8 mouse cellular contexts compared by ENCODE assay signal in the genomic region with DNA sequence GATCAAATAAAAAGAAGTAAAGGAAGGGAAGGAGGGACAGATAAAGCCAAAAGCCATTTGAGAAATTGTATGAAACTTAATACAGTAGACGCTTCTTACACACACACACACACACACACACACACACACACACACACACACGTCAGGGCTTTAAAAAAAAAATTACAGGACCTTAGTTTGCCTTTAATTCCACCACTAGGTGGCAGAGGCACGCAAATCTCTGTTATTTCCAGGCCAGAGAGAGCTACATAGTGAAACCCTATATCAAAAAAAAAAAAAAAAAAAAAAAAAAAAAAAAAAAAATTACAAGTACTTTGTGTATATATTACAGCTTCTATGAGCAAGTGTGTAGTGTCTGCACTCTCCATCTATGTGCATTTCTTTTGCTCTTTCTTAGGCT.
A peak's percentile ranks its signal among the peaks of the same experiment; 100 is the strongest.
DNase-seq lines count a peak whose midpoint lies in the region; ATAC-seq and TF ChIP-seq lines count a peak whose summit lies in the region.

No protein-coding gene starts in this region.

- no peak overlapping the region for H3K9ac ChIP-seq in forebrain, embryonic 14.5 days (ENCODE audit: low read length)
- no peak overlapping the region for H3K9ac ChIP-seq in heart, adult 2 months (ENCODE audit: low read depth, low read length)

- no peaks in the 10 kb centered on the region for H3K27me3 ChIP-seq in forebrain, embryonic 14.5 days (replicated peaks; ENCODE audit: control insufficient read depth, insufficient read depth, low read length)
- H3K27me3 ChIP-seq in forebrain, embryonic 10.5 days (ENCODE audit: poor library complexity, severe bottlenecking) = no peaks in the 10 kb centered on the region
- H3K27me3 ChIP-seq in heart, adult 2 months (ENCODE audit: control insufficient read depth, insufficient read depth, low read length) = no peaks in the 10 kb centered on the region

- no peak for TF ChIP-seq POLR2A in heart, adult 2 months (IDR thresholded peaks at IDR 0.05; ENCODE audit: insufficient read depth, low read depth, low read length)

- H3K27ac ChIP-seq in forebrain, embryonic 14.5 days (ENCODE audit: low read depth, low read length) = no peak overlapping the region
- no peak overlapping the region for H3K27ac ChIP-seq in forebrain, embryonic 10.5 days
- H3K27ac ChIP-seq in heart, adult 2 months = no peak overlapping the region

- H3K4me1 ChIP-seq in forebrain, embryonic 14.5 days (ENCODE audit: control insufficient read depth, insufficient read depth, low read length) = no peaks in the 10 kb centered on the region
- H3K4me1 ChIP-seq in forebrain, embryonic 10.5 days = no peaks in the 10 kb centered on the region
- no peaks in the 10 kb centered on the region for H3K4me1 ChIP-seq in heart, adult 2 months (ENCODE audit: control insufficient read depth, insufficient read depth, low read length)

- 29% methylated on average over 3 of the region's 3 CpGs for WGBS in forebrain, embryonic 14.5 days
- WGBS in forebrain, embryonic 10.5 days = 36% methylated on average over 3 of the region's 3 CpGs
- 10% methylated on average over 3 of the region's 3 CpGs for WGBS in heart, adult 2 months

- peak; percentile 80 for DNase-seq in forebrain, embryonic 14.5 days (ENCODE audit: low spot score)
- no peak for DNase-seq in forebrain, embryonic 10.5 days (ENCODE audit: extremely low spot score, low spot score)
- DNase-seq in WW6 (ENCODE audit: low read depth, low spot score) = peak; percentile 18
- DNase-seq in cerebellum, postnatal 25 days = peak; percentile 51 to 73
- peak; percentile 34 to 51 for DNase-seq in heart, adult 2 months
- peak; percentile 72 for DNase-seq in kidney, postnatal 14 days
- peak; percentile 79 for DNase-seq in lung, postnatal 10 days
- DNase-seq in right cerebral cortex, adult 2 months (ENCODE audit: low spot score in 2 of 2) = peak; percentile 55 to 64

- intact Hi-C loops in heart, adult 2 months (cut with DNase I) = loop anchor here (5.0 kb wide), 2 partner anchors 61 to 166 kb away; a partner anchor contains a TSS

- peak; percentile 63 for TF ChIP-seq CTCF in heart, adult 2 months (IDR thresholded peaks at IDR 0.05)

- H3K4me2 ChIP-seq in forebrain, embryonic 14.5 days (ENCODE audit: low read length) = no peak overlapping the region

- no peaks in the 10 kb centered on the region for H3K36me3 ChIP-seq in forebrain, embryonic 14.5 days (ENCODE audit: control insufficient read depth, insufficient read depth, low read length)
- H3K36me3 ChIP-seq in forebrain, embryonic 10.5 days (replicated peaks) = no peaks in the 10 kb centered on the region; the same call in 1 of the 2 replicates
- no peaks in the 10 kb centered on the region for H3K36me3 ChIP-seq in heart, adult 2 months (ENCODE audit: control insufficient read depth, insufficient read depth, low read length)

- peaks cover 2% of the 10 kb centered on the region; the same call in 1 of the 2 replicates for H3K79me2 ChIP-seq in heart, adult 2 months (replicated peaks; ENCODE audit: control insufficient read depth, insufficient read depth, low read length)

- ATAC-seq in forebrain, embryonic 14.5 days = peak; percentile 67; the same call in 1 of the 2 replicates

- no peak overlapping the region for H3K4me3 ChIP-seq in forebrain, embryonic 14.5 days (ENCODE audit: low read depth, low read length)
- no peak overlapping the region for H3K4me3 ChIP-seq in forebrain, embryonic 10.5 days
- no peak overlapping the region for H3K4me3 ChIP-seq in heart, adult 2 months

- no peak for TF ChIP-seq EP300 in heart, adult 2 months (IDR thresholded peaks at IDR 0.05; ENCODE audit: insufficient read depth, low read depth, low read length)

- H3K9me3 ChIP-seq in forebrain, embryonic 14.5 days (replicated peaks; ENCODE audit: control insufficient read depth, low read length) = no peaks in the 10 kb centered on the region
- peaks cover 3% of the 10 kb centered on the region; the same call in 1 of the 2 replicates for H3K9me3 ChIP-seq in forebrain, embryonic 10.5 days
